Mouse (Mus musculus) spleen, postnatal 10 days (tissue): ENCODE data around the gene Immp2l.

ENCODE experiments used
- DNase-seq, 2 experiments: peaks; one replicate each; pipeline ENCODE4 v3.0.0; 2021 to 2022; ENCODE audit warnings: low spot score in 2 of 2

Gene Immp2l

GRCm38 (mm10) chr12:41182856-41183255, 159.0 kb downstream of the Immp2l start:
- DNase-seq, result no peak

DNA sequence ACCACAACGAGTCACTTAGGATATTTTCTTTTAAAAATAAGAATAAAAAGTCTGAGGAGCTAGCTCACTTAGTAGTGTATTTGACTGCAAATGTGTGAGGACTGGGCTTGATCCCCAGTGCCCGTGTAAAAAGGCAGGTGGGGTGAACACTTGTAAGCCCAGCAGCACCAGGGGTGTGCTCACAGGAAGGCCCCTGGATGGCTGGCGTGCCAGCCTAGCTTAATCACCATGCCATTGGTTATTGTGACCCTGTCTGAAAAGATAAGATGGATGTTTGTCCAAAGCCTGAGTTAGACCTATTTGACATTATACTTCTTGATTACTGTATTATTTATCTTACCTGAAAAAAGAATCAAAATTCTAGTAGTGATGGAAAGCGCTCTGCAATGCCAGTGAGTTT, 161.2 kb downstream of the Immp2l start:
- DNase-seq, result no peak

- no peak for DNase-seq
Observed at GRCm38 (mm10) chr12:41185509-41185908, 161.6 kb downstream of the Immp2l start.

- DNase-seq, result no peak
Observed at GRCm38 (mm10) chr12:41192829-41193228, 168.9 kb downstream of the Immp2l start.

DNA sequence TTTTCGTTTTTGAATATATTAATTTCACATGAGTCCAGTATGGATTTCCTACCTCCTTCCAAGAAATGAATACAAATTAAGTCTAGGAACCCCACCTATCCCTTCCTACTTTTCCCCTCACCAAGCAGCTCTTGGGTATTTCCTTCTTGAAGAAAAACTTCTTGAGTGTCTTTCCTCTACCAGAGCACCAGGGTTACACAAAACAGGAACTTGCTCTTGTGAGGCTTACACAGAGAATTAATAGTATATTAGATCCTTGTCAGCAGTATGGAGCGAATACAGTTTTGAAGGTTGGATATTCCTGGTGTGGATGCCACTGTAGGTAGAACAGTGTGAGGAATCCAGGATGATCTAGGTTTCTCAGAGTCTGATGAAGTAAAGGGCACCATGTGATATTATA, 172.5 kb downstream of the Immp2l start:
- no peak for DNase-seq

- DNase-seq, result no peak
Observed at GRCm38 (mm10) chr12:41215186-41215585, 191.3 kb downstream of the Immp2l start.

DNA sequence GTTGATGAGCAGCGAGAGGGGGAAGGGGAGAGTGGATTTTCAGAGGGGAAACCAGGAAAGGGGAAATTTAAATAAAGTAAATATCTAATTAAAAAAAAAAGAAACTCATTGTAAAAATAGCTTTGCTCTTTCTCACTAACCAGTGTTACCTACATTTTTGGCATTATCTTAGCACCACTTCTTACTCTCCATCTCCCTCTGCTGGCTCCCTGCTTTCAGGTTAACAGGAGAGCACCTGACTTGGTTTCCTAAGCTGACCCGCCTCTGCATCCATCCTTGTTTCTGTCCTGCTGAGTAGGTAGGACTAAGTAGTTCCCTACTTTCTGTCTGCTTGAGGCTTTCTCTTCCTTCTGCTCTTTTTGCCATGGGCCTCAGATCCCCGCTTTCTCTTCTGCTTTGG, 198.0 kb downstream of the Immp2l start:
- peak in 1 of 2 experiments; percentile 29 for DNase-seq

- no peak for DNase-seq
Observed at GRCm38 (mm10) chr12:41223686-41224085, 199.8 kb downstream of the Immp2l start.

DNA sequence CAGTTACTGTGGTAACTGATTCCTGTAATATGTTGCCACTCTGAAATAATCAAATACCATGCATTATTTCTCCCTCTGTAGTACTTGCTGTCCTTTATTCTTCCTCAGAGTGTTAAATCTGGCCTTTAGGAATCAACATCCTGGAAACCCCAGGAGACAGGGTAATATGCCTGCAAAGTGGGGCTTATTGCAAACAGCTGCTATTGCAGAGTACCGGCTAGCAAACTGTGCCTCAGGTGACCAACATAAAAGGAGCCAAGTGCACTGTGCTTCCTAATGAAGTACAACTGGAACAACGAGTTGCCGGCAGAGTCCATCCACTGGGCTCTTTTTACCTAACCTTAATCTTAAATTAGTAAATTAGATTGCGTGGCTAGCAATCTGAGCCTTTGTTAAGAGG, 200.6 kb downstream of the Immp2l start:
- no peak for DNase-seq

GRCm38 (mm10) chr12:41231966-41232365, 208.1 kb downstream of the Immp2l start:
- no peak for DNase-seq

DNA sequence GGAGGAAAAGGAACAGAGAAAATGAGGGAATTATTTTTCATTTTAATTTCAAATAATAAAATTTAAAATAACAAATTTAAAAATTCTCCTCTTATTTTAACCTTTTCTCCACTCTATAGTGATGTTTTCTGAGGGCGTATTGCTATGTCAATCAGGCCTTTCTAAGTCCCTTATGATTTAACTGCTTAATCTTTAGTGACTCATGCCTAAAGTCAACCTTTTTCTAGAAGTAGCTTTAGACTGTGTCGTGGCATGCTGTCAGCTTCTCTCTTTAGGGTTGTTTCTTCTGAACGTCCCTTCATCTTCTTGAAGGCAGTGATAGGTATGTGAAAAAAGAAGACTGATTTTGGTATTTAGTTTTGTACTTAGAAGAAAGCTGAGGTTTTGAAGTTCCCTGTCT, 214.0 kb downstream of the Immp2l start:
- DNase-seq, result no peak

- no peak for DNase-seq
Observed at GRCm38 (mm10) chr12:41241221-41241620, 217.3 kb downstream of the Immp2l start.

DNA sequence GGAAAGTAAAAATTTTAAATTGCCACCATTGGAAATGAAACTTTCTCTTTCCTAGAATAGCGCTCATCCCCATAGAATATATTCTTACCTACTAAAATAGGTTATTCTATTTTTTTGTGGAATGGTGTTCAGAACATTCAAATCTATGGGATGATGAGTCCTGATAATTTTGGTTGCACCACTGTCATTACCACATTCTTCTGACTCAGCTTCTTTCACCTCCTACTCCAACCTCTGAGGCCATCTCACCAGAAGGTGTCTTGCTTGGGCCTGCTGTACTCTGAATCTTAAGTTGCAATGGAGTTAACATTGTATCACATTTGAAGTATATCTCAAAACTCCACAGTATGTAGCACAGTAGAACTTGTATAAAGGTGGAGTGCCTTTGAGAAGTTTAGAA, 224.4 kb downstream of the Immp2l start:
- DNase-seq, result no peak

- DNase-seq, result no peak
Observed at GRCm38 (mm10) chr12:41250123-41250522, 226.2 kb downstream of the Immp2l start.

DNA sequence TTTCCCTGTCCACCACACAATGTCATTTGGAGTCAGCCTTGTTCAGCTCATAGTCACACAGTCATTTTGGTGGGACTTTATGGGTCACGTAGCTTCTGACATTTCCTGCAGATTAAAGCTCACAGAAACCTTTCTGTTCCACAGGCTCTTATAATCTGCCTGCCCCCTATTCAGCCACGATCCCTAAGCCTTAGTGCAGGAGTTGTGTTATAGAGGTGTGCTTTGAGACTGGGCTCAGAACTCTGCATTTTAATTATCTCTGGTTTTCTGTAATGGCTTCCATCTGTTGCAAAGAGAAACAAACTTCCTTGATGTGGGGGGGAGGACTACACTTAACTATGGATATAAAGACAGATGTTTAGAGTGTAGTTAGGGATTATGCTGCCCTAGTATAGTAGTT, 234.0 kb downstream of the Immp2l start:
- DNase-seq, result no peak

DNA sequence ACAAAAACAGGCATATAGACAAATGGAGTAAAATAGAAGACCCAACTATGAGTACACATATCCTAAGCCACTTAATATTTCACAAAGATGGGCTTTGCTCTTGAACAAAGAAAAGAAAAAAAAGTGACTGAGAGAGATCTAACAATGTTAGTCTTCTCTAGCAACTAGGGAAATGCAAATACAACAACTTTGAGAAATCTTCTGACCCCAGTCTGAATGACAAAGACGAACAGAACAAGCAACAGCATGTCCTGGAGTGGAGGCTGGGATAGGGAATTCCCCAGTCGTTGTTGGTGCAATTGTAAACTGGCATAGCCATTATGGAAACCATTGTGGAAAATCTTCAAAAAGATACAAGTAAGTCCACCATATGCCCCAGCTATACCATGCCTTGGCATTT, 235.7 kb downstream of the Immp2l start:
- DNase-seq, result no peak

- DNase-seq, result no peak
Observed at GRCm38 (mm10) chr12:41274136-41274535, 250.2 kb downstream of the Immp2l start.

GRCm38 (mm10) chr12:41275361-41275760, 251.5 kb downstream of the Immp2l start:
- DNase-seq, result no peak

DNA sequence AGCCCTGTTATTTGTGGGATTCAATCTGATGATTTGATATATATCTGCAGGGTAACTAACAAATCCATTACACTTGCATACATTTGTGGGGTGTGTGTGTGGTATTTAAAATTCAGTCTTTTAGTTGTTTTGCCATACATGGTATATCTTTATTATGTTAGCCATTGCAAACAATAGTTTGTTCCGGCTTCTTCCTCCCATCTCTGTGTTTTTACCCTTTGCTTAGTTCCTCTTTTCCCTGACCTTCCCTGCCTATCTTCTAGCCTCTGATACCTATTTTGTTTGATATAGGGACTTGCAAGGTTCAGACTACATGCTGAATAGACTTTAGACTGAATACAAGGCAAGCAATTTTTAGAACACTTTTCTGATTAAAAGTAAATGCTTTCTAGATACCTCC, 254.0 kb downstream of the Immp2l start:
- DNase-seq, result no peak

DNA sequence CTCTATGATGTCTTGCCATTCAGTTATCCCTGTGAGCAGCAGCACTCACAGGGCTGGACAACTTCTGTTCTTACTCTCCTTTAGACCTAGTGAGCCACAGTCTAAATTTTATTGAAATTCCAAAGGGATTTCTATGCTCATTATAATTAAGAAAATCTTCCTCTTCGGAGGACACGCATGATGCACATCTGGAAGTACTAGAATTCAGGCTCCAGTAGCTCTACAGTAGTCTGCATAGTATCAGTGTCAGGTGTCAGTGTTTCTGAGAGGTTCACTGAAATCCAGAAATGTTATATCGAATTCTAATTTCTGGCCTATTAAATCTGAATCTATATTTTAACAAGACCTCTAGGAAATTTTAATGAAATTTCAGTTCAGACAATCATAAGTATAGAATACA, 265.2 kb downstream of the Immp2l start:
- DNase-seq, result no peak

DNA sequence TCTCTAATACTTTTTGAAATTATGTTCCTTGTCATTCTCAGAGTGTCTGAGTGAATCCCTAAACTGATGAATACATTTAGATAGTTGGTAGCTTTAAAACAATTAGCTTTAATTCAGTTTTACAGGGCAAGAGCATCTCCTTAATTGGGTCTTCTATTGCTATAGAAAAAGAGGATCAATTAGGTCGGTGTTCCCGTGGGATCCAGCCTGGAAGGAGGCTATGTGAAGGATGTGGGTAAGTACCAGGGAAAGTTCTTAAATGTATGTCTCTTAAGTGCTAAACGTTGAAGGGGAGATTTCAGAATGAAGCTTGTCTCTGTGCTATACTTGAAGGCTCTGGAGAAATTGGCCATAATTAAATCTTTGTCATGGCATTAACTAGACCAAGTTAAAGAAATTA, 283.1 kb downstream of the Immp2l start:
- DNase-seq, result no peak

DNA sequence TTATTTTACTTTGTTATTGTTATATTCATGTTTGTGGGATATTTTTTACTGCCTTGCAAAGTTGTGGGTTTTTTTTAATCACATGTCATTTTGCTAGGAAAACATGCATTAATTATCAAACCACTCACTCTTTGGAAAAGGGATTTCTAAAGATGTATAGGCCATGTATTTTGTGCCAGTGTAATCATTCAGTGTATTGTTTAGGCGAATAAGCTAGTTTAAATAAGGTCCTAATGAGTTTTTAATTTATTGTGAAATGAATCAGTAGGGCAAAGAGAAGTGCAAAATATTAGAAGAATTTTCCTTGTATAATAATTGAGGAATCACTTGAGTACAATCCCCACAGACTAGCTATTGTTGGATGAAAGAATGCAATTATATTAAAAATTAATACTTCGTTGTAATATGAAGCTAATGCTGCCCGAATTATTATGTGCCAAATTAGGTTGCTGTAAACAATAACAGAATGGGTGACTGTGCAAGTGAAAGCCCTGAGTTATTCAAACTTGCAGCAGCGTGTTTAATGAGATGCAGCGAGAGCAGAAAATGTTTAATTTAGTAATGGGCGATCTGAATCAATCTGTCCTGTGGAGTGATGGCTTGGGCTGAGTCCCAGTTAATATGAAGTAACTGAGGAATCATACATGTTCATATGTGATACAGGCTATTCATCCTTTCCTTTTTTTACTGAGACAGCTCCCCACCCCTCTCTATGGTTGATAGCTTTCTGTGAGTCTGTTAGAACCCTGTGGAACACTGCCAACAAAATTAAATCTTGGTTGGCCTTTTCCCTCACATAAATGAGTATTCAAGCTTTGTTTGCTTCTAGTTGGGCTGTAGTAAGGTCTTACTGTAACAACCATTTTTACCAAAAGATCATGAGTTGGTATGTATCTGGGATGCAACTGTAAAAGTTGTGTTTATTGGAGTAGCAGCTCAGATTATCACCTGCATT, 285.1 kb downstream of the Immp2l start:
- no peak for DNase-seq

GRCm38 (mm10) chr12:41313391-41313790, 289.5 kb downstream of the Immp2l start:
- DNase-seq, result no peak
